Mouse (Mus musculus) C2C12 (cell line): ENCODE measurements at regions not wholly inside any gene's neighbourhood (a gene's known extent, or its start where the extent isn't known, plus 50 kb on each side); places are given as distances from the start of the nearest gene placed in this dataset.

Source experiments
- CEBPB ChIP-seq: IDR thresholded peaks from one replicate; pipeline ENCODE4 v1.6.1; 2011; ENCODE audit warnings: low read depth, mild to moderate bottlenecking, control low read depth, moderate library complexity
- CTCF ChIP-seq: IDR thresholded peaks from one replicate; pipeline ENCODE4 v1.5.1; 2011; ENCODE audit not compliant: control insufficient read depth, insufficient read depth, insufficient read length
- FOSL1 ChIP-seq: IDR thresholded peaks from one replicate; pipeline ENCODE4 v1.8.0; 2011; ENCODE audit warnings: mild to moderate bottlenecking, low read length; ENCODE audit not compliant: poor library complexity, insufficient read depth, severe bottlenecking
- MAX ChIP-seq: IDR thresholded peaks from one replicate; pipeline ENCODE4 v1.6.1; 2011; ENCODE audit warnings: mild to moderate bottlenecking, control low read depth

- TF ChIP-seq MAX: no peak
- TF ChIP-seq CTCF: no peak
- TF ChIP-seq CEBPB: no peak
- TF ChIP-seq FOSL1: no peak
Observed at GRCm38 (mm10) chr3:6865462-6866147, 245.4 kb upstream of the 1700008P02Rik start.
